Mouse (Mus musculus) lung, embryonic 15.5 days (tissue): ENCODE results near the gene Prl2a1. TPM values are rescaled to one million over a fixed set of nuclear protein-coding genes. Genes with fewer than 3 reads are reported as not detected.
"Not testable (repeated sequence)": the region's sequence is repeated elsewhere in the genome, so short reads cannot be mapped to it uniquely, and the experiment has no call there.

Experiments used
- ATAC-seq: fragments of 200-750 bp; cut with Nextera tagmentation; 2 replicates; pipeline ENCODE4 v1.8.0; 2017; ENCODE audit warnings: moderate number of reproducible peaks, borderline replicate concordance; ENCODE audit not compliant: low FRiP score, low TSS enrichment; ENCODE audit errors: extremely low read depth
- H3K27ac ChIP-seq: fragments of 300-500 bp; sonication (generic); 2 replicates; pipeline ENCODE4 v1.5.1; 2015; ENCODE audit warnings: moderate library complexity, mild to moderate bottlenecking, inconsistent platforms
- H3K27me3 ChIP-seq: fragments of 300-500 bp; sonication (generic); 2 replicates; pipeline ENCODE4 v1.6.1; 2015; ENCODE audit warnings: inconsistent platforms
- H3K36me3 ChIP-seq: fragments of 300-500 bp; sonication (generic); 2 replicates; pipeline ENCODE4 v1.6.1; 2015; ENCODE audit warnings: inconsistent platforms
- H3K4me1 ChIP-seq: fragments of 300-500 bp; sonication (generic); 2 replicates; pipeline ENCODE4 v1.6.1; 2015; ENCODE audit warnings: inconsistent platforms
- H3K4me2 ChIP-seq: fragments of 300-500 bp; sonication (generic); 2 replicates; pipeline ENCODE4 v1.6.1; 2015; ENCODE audit warnings: inconsistent platforms, mild to moderate bottlenecking, moderate library complexity
- H3K4me3 ChIP-seq: fragments of 300-500 bp; sonication (generic); 2 replicates; pipeline ENCODE4 v1.5.1; 2015; ENCODE audit warnings: mild to moderate bottlenecking, inconsistent platforms
- H3K9ac ChIP-seq: fragments of 300-500 bp; sonication (generic); 2 replicates; pipeline ENCODE4 v1.6.1; 2015; ENCODE audit warnings: inconsistent platforms
- H3K9me3 ChIP-seq: fragments of 300-500 bp; sonication (generic); 2 replicates; pipeline ENCODE4 v1.6.1; 2016; ENCODE audit warnings: inconsistent platforms
- WGBS: fragments of 180-500 bp; shearing (Covaris S2); methylation state at CpG from one replicate; pipeline ENCODE4 v1.1.7; 2015; 5-methylcytosine and 5-hydroxymethylcytosine counted together
- polyA plus RNA-seq: library from polyadenylated mRNA; unstranded; fragments of >200 nt; fragmentation: Nextera tagmentation; extraction: Ambion mirVana; gene quantifications from 2 replicates; pipeline ENCODE4 v1.2.1, GENCODE M21; 2015

Prl2a1 gene
- not detected in 2 replicates for polyA plus RNA-seq

- H3K36me3 ChIP-seq: no peaks in the 10 kb centered on the region
- H3K9me3 ChIP-seq: no peaks in the 10 kb centered on the region
- WGBS: 75% methylated on average over 1 of the region's 1 CpGs
- no peaks in the 10 kb centered on the region for H3K4me1 ChIP-seq
- no peak within 1 kb of the TSS for H3K4me3 ChIP-seq
- no peak for ATAC-seq
- H3K27me3 ChIP-seq: no peaks in the 10 kb centered on the region
- H3K27ac ChIP-seq: no peak within 1 kb of the TSS
- H3K4me2 ChIP-seq: no peak within 1 kb of the TSS
- H3K9ac ChIP-seq: no peak within 1 kb of the TSS
Measured at GRCm38 (mm10) chr13:27801354-27801753, at the start of gene Prl2a1. Gene Prl2a1 (plus strand): TSS chr13:27801654.

GRCm38 (mm10) chr13:27780704-27781103, 20.8 kb upstream of the Prl2a1 start, which contains the start of gene Prl7c1:
Gene Prl7c1 (minus strand): TSS chr13:27780804.
- not testable (repeated sequence) for H3K9ac ChIP-seq, H3K9me3 ChIP-seq, H3K27me3 ChIP-seq, H3K4me2 ChIP-seq, H3K4me3 ChIP-seq, H3K27ac ChIP-seq, H3K4me1 ChIP-seq, ATAC-seq, H3K36me3 ChIP-seq
- 73% methylated on average over 3 of the region's 3 CpGs for WGBS

GRCm38 (mm10) chr13:27799303-27799702, 2.2 kb upstream of the Prl2a1 start:
- WGBS: 78% methylated on average over 4 of the region's 4 CpGs
- Histone ChIP-seq H3K4me3 (no peak overlapping the region), H3K27me3 (no peaks in the 10 kb centered on the region), H3K9ac (no peak overlapping the region), H3K27ac (no peak overlapping the region), H3K4me1 (no peaks in the 10 kb centered on the region), H3K9me3 (no peaks in the 10 kb centered on the region), H3K36me3 (no peaks in the 10 kb centered on the region), H3K4me2 (no peak overlapping the region)
- no peak for ATAC-seq

GRCm38 (mm10) chr13:27802765-27803164, 1.3 kb downstream of the Prl2a1 start:
- no peaks in the 10 kb centered on the region for H3K4me1 ChIP-seq
- H3K9me3 ChIP-seq: no peaks in the 10 kb centered on the region
- 71% methylated on average over 1 of the region's 1 CpGs for WGBS

GRCm38 (mm10) chr13:27849042-27849441, 47.6 kb downstream of the Prl2a1 start, which contains the start of gene Prl2c1:
Gene Prl2c1 (plus strand): TSS chr13:27849342.
- Histone ChIP-seq H3K4me3 (no peak within 1 kb of the TSS), H3K27me3 (no peaks in the 10 kb centered on the region), H3K9ac (no peak within 1 kb of the TSS), H3K4me1 (no peaks in the 10 kb centered on the region), H3K27ac (no peak within 1 kb of the TSS), H3K9me3 (no peaks in the 10 kb centered on the region), H3K36me3 (no peaks in the 10 kb centered on the region), H3K4me2 (no peak within 1 kb of the TSS)
- WGBS: 84% methylated on average over 3 of the region's 3 CpGs
- no peak for ATAC-seq

More at GRCm38 (mm10) chr13:27802765-27803164, 1.3 kb downstream of the Prl2a1 start:
- Histone ChIP-seq H3K36me3 (no peaks in the 10 kb centered on the region), H3K4me2 (no peak overlapping the region), H3K27me3 (no peaks in the 10 kb centered on the region), H3K9ac (no peak overlapping the region), H3K27ac (no peak overlapping the region), H3K4me3 (no peak overlapping the region)
- ATAC-seq: no peak

Other genes starting within 250 kb of the Prl2a1 start
- not detected in 2 replicates for gene Prl8a9, start 237.0 kb upstream of the Prl2a1 start, polyA plus RNA-seq
- gene Prl8a1, start 219.5 kb upstream of the Prl2a1 start, polyA plus RNA-seq: not detected in 2 replicates
- not detected in 2 replicates for gene Prl7b1, start 191.1 kb upstream of the Prl2a1 start, polyA plus RNA-seq
- gene Prl7a1, start 159.2 kb upstream of the Prl2a1 start, polyA plus RNA-seq: not detected in 2 replicates
- not detected in 2 replicates for gene Prl7a2, start 133.6 kb upstream of the Prl2a1 start, polyA plus RNA-seq
- gene Prl7d1, start 84.9 kb upstream of the Prl2a1 start, polyA plus RNA-seq: not detected in 2 replicates
- not detected in 2 replicates for gene Prl7c1, start 20.9 kb upstream of the Prl2a1 start, polyA plus RNA-seq
- gene Prl2c1, start 47.7 kb downstream of the Prl2a1 start, polyA plus RNA-seq: not detected in 2 replicates
- not detected in 2 replicates for gene Prl4a1, start 214.6 kb downstream of the Prl2a1 start, polyA plus RNA-seq